Mouse (Mus musculus) hindbrain, embryonic 12.5 days (tissue): Measurements from ENCODE around the gene Hmgb2. TPM values are rescaled to one million over a fixed set of nuclear protein-coding genes. Genes with fewer than 3 reads are reported as not detected.

ENCODE experiments used
- polyA plus RNA-seq: library from polyadenylated mRNA; unstranded; fragments of >200 nt; fragmentation: Nextera tagmentation; extraction: Ambion mirVana; gene quantifications from 2 replicates; pipeline ENCODE4 v1.2.1, GENCODE M21; 2016

Hmgb2 gene
- polyA plus RNA-seq, 1 experiment from 2014 or later = 331 TPM

Other genes starting within 250 kb of the Hmgb2 start
- not detected in 2 replicates for gene Hand2, start 190.9 kb upstream of the Hmgb2 start, polyA plus RNA-seq
- 1.5 and 1.6 TPM in 2 replicates for gene Scrg1, start 56.0 kb upstream of the Hmgb2 start, polyA plus RNA-seq
- 89.9 and 90.4 TPM in 2 replicates for gene Sap30, start 24.0 kb upstream of the Hmgb2 start, polyA plus RNA-seq
- gene Galnt7, start 141.1 kb downstream of the Hmgb2 start, polyA plus RNA-seq = 17.0 and 17.8 TPM in 2 replicates